Mouse (Mus musculus) thymus, postnatal 14 days (tissue): ENCODE measurements around the gene Kcnip1.

Source experiments
- DNase-seq: peaks from one replicate; pipeline ENCODE4 v3.0.0; 2021

Kcnip1 gene

GRCm38 (mm10) chr11:33937641-33938040, 55.3 kb downstream of the Kcnip1 start:
- no peak for DNase-seq

GRCm38 (mm10) chr11:33934286-33934685, 58.7 kb downstream of the Kcnip1 start:
- DNase-seq: peak; percentile 67

- DNase-seq: peak; percentile 36
These were observed 60.4 kb downstream of the Kcnip1 start for GRCm38 (mm10) chr11:33932386-33933111.

- peak; percentile 84 for DNase-seq
These were observed 61.0 kb downstream of the Kcnip1 start for GRCm38 (mm10) chr11:33931836-33932385.

GRCm38 (mm10) chr11:33929412-33929811, 63.5 kb downstream of the Kcnip1 start:
- no peak for DNase-seq

- DNase-seq: peak; percentile 70
These were observed 64.3 kb downstream of the Kcnip1 start for GRCm38 (mm10) chr11:33928658-33929057.

- no peak for DNase-seq
These were observed 65.1 kb downstream of the Kcnip1 start for GRCm38 (mm10) chr11:33927836-33928235.

- no peak for DNase-seq
These were observed 65.6 kb downstream of the Kcnip1 start for GRCm38 (mm10) chr11:33927321-33927720.

GRCm38 (mm10) chr11:33926551-33926950, 66.4 kb downstream of the Kcnip1 start:
- DNase-seq: no peak

- no peak for DNase-seq
These were observed 67.2 kb downstream of the Kcnip1 start for GRCm38 (mm10) chr11:33925778-33926177.

- DNase-seq: no peak
These were observed 69.9 kb downstream of the Kcnip1 start for GRCm38 (mm10) chr11:33923031-33923430.

GRCm38 (mm10) chr11:33921451-33921850, 71.5 kb downstream of the Kcnip1 start:
- DNase-seq: no peak

GRCm38 (mm10) chr11:33919826-33920225, 73.1 kb downstream of the Kcnip1 start:
- DNase-seq: peak; percentile 42

- no peak for DNase-seq
These were observed 74.5 kb downstream of the Kcnip1 start for GRCm38 (mm10) chr11:33918424-33918823.

- peak; percentile 73 for DNase-seq
These were observed 75.4 kb downstream of the Kcnip1 start for GRCm38 (mm10) chr11:33917574-33917973.

- no peak for DNase-seq
These were observed 78.7 kb downstream of the Kcnip1 start for GRCm38 (mm10) chr11:33914216-33914615.

GRCm38 (mm10) chr11:33913061-33913460, 79.9 kb downstream of the Kcnip1 start:
- DNase-seq: no peak

GRCm38 (mm10) chr11:33912151-33912571, 80.8 kb downstream of the Kcnip1 start:
- DNase-seq: no peak

- no peak for DNase-seq
These were observed 82.0 kb downstream of the Kcnip1 start for GRCm38 (mm10) chr11:33910982-33911381.

- no peak for DNase-seq
These were observed 84.4 kb downstream of the Kcnip1 start for GRCm38 (mm10) chr11:33908360-33909175.

GRCm38 (mm10) chr11:33903494-33903893, 89.5 kb downstream of the Kcnip1 start:
- DNase-seq: no peak

- DNase-seq: no peak
These were observed 90.6 kb downstream of the Kcnip1 start for GRCm38 (mm10) chr11:33902377-33902776.

- no peak for DNase-seq
These were observed 91.2 kb downstream of the Kcnip1 start for GRCm38 (mm10) chr11:33901783-33902182.

- no peak for DNase-seq
These were observed 101.9 kb downstream of the Kcnip1 start for GRCm38 (mm10) chr11:33891084-33891483.
